Mouse (Mus musculus) heart, embryonic 12.5 days (tissue): ENCODE results near the gene Trem1. TPM values are rescaled to one million over a fixed set of nuclear protein-coding genes. Genes with fewer than 3 reads are reported as not detected.

Experiments
- ATAC-seq: fragments of 200-750 bp; cut with Nextera tagmentation; 2 replicates; pipeline ENCODE4 v1.8.0; 2017; ENCODE audit warnings: moderate TSS enrichment, moderate library complexity; ENCODE audit not compliant: insufficient number of reproducible peaks, low FRiP score
- H3K27ac ChIP-seq: fragments of 300-500 bp; sonication (generic); 2 replicates; pipeline ENCODE4 v1.5.1; 2016; ENCODE audit warnings: mild to moderate bottlenecking, moderate library complexity; ENCODE audit not compliant: poor library complexity, severe bottlenecking
- H3K27me3 ChIP-seq: fragments of 300-500 bp; sonication (generic); replicated peaks from 2 replicates; pipeline ENCODE4 v1.6.1; 2016; ENCODE audit warnings: mild to moderate bottlenecking, moderate library complexity
- H3K36me3 ChIP-seq: fragments of 300-500 bp; sonication (generic); 2 replicates; pipeline ENCODE4 v1.6.1; 2016; ENCODE audit warnings: mild to moderate bottlenecking, moderate library complexity
- H3K4me1 ChIP-seq: fragments of 300-500 bp; sonication (generic); replicated peaks from 2 replicates; pipeline ENCODE4 v1.6.1; 2016; ENCODE audit warnings: mild to moderate bottlenecking
- H3K4me2 ChIP-seq: fragments of 300-500 bp; sonication (generic); 2 replicates; pipeline ENCODE4 v1.6.1; 2016; ENCODE audit warnings: mild to moderate bottlenecking, moderate library complexity
- H3K4me3 ChIP-seq: fragments of 300-500 bp; sonication (generic); 2 replicates; pipeline ENCODE4 v1.5.1; 2016; ENCODE audit warnings: mild to moderate bottlenecking
- H3K9ac ChIP-seq: fragments of 300-500 bp; sonication (generic); 2 replicates; pipeline ENCODE4 v1.6.1; 2016; ENCODE audit warnings: mild to moderate bottlenecking, moderate library complexity
- H3K9me3 ChIP-seq: fragments of 300-500 bp; sonication (generic); replicated peaks from 2 replicates; pipeline ENCODE4 v1.6.1; 2016; ENCODE audit warnings: mild to moderate bottlenecking, moderate library complexity
- WGBS: fragments of 180-500 bp; shearing (Covaris S2); methylation state at CpG from one replicate; pipeline ENCODE4 v1.1.7; 2016; 5-methylcytosine and 5-hydroxymethylcytosine counted together
- polyA plus RNA-seq: library from polyadenylated mRNA; unstranded; fragments of >200 nt; fragmentation: Nextera tagmentation; extraction: Ambion mirVana; gene quantifications from 2 replicates; pipeline ENCODE4 v1.2.1, GENCODE M21; 2016

Trem1 gene
- 0.08 and 0.22 TPM in 2 replicates for polyA plus RNA-seq

DNA sequence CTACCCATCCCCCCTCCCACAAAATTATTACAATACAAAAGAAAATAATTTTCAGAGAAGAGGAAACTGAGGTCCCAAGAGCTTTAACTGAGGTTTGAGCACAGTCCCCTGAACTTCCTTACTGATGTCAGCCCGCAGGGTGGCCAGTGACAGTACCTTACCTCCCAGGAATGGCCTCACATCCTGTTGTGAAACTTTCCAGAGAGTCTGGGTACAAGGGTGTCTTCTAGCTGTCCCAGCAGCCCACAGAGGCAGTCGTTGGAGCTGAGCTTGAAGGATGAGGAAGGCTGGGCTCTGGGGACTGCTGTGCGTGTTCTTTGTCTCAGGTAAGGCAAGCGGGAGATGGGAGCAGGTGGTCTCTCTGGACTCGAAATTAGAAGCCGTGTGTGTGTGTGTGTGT lies at the start of gene Trem1:
Trem1 (plus strand) TSS at position 251 of the 400 bp plus-strand sequence.
- 80% methylated on average over 6 of the region's 6 CpGs for WGBS
- ATAC-seq, result no peak
- Histone ChIP-seq H3K4me1 (no peaks in the 10 kb centered on the region), H3K9me3 (no peaks in the 10 kb centered on the region), H3K9ac (no peak within 1 kb of the TSS), H3K27ac (no peak within 1 kb of the TSS), H3K4me2 (no peak within 1 kb of the TSS), H3K4me3 (no peak within 1 kb of the TSS), H3K27me3 (no peaks in the 10 kb centered on the region), H3K36me3 (no peaks in the 10 kb centered on the region)

DNA sequence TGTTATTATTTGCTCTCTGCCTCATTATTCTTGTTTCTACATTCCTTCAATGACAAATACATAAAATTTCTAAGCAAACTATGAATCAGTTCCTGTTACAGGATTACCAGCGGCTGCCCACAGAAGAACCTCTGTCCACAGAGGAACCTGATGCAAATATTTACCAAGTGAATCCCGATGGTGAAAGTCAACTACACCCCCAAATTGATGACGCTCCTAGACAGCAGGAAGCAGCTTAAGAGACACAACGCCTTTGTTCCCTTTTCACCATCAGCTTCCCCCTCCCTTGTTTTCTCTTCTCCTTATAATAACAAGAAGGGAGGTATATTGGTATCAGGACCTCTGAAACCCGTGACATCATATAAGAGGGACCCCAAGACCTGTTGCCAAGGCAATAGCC lies 47.3 kb upstream of the Trem1 start:
- no peaks in the 10 kb centered on the region for H3K4me1 ChIP-seq
- no peaks in the 10 kb centered on the region for H3K27me3 ChIP-seq
- H3K9ac ChIP-seq, result no peak overlapping the region
- no peak overlapping the region for H3K27ac ChIP-seq
- no peak for ATAC-seq
- no peak overlapping the region for H3K4me3 ChIP-seq
- WGBS, result 70% methylated on average over 5 of the region's 5 CpGs
- no peaks in the 10 kb centered on the region for H3K36me3 ChIP-seq
- H3K4me2 ChIP-seq, result no peak overlapping the region
- no peaks in the 10 kb centered on the region for H3K9me3 ChIP-seq

- H3K4me3 ChIP-seq, result no peak overlapping the region
- H3K4me1 ChIP-seq, result no peaks in the 10 kb centered on the region
- WGBS, result 53% methylated on average over 2 of the region's 2 CpGs
- no peak for ATAC-seq
- H3K27ac ChIP-seq, result no peak overlapping the region
- no peak overlapping the region for H3K4me2 ChIP-seq
- no peaks in the 10 kb centered on the region for H3K9me3 ChIP-seq
- no peaks in the 10 kb centered on the region for H3K36me3 ChIP-seq
- no peaks in the 10 kb centered on the region for H3K27me3 ChIP-seq
- no peak overlapping the region for H3K9ac ChIP-seq
Measured at GRCm38 (mm10) chr17:48192366-48192765, 40.2 kb upstream of the Trem1 start.

DNA sequence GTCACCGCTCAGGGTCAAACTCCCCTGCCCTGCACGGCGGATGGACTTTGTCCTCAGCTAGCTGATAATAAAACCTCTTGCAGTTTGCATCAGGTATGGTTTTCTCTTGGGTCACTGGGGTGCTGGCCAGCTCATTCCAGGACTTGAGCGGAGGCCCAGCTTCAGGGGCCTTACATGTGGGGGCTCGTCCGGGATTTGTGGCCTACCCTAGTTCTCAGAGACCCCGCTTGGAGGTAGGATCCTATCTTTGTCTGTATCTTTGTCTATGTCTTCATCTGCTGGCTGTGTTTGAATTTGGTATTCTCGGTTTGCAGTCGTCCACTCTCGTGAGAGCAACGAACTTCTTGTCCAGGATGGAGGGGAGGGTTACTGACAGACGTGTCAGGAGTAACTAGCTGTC lies 29.5 kb upstream of the Trem1 start:
- Histone ChIP-seq H3K27me3 (no peaks in the 10 kb centered on the region), H3K36me3 (no peaks in the 10 kb centered on the region), H3K9ac (no peak overlapping the region), H3K9me3 (peaks cover 46% of the 10 kb centered on the region), H3K4me1 (no peaks in the 10 kb centered on the region), H3K4me2 (no peak overlapping the region), H3K27ac (no peak overlapping the region), H3K4me3 (no peak overlapping the region)
- 87% methylated on average over 12 of the region's 12 CpGs for WGBS
- ATAC-seq, result no peak

- no peak for ATAC-seq
- H3K4me1 ChIP-seq, result no peaks in the 10 kb centered on the region
- peaks cover 5% of the 10 kb centered on the region; the same call in 1 of the 2 replicates for H3K9me3 ChIP-seq
- H3K27ac ChIP-seq, result no peak overlapping the region
- H3K9ac ChIP-seq, result no peak overlapping the region
- no peaks in the 10 kb centered on the region for H3K36me3 ChIP-seq
- 93% methylated on average over 12 of the region's 12 CpGs for WGBS
- no peak overlapping the region for H3K4me2 ChIP-seq
- no peaks in the 10 kb centered on the region for H3K27me3 ChIP-seq
- no peak overlapping the region for H3K4me3 ChIP-seq
Measured at GRCm38 (mm10) chr17:48212596-48212995, 20.0 kb upstream of the Trem1 start.

DNA sequence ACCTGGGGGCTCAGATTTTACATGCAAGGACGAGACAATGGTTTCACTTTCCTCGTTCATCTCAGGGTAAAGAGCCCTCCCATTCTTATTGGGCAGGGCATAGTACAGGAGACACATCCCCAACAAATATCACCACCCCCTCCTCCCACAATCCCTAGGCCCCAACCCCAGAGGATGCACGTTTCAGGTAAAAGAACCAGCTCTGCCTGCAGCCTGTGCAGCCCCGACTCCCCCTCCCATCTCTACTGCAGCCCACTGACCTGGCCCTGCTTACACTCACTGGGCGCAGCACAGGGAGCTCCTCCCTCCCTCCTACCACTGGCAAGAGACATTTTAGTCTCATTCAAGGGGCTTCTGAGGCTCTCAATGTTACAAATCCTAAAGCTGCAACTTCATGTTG lies 19.1 kb upstream of the Trem1 start:
- H3K4me2 ChIP-seq, result no peak overlapping the region
- no peaks in the 10 kb centered on the region for H3K36me3 ChIP-seq
- H3K9ac ChIP-seq, result no peak overlapping the region
- H3K27me3 ChIP-seq, result no peaks in the 10 kb centered on the region
- ATAC-seq, result no peak
- H3K9me3 ChIP-seq, result peaks cover 10% of the 10 kb centered on the region
- H3K27ac ChIP-seq, result no peak overlapping the region
- no peak overlapping the region for H3K4me3 ChIP-seq
- WGBS, result 67% methylated on average over 5 of the region's 5 CpGs
- no peaks in the 10 kb centered on the region for H3K4me1 ChIP-seq

- no peaks in the 10 kb centered on the region for H3K4me1 ChIP-seq
- no peak overlapping the region for H3K9ac ChIP-seq
- peaks cover 13% of the 10 kb centered on the region for H3K9me3 ChIP-seq
- WGBS, result 73% methylated on average over 1 of the region's 1 CpGs
- no peak overlapping the region for H3K4me3 ChIP-seq
- H3K27ac ChIP-seq, result no peak overlapping the region
- H3K4me2 ChIP-seq, result no peak overlapping the region
- ATAC-seq, result no peak
- no peaks in the 10 kb centered on the region for H3K36me3 ChIP-seq
- no peaks in the 10 kb centered on the region for H3K27me3 ChIP-seq
Measured at GRCm38 (mm10) chr17:48215429-48215828, 17.1 kb upstream of the Trem1 start.

- ATAC-seq, result no peak
- Histone ChIP-seq H3K9me3 (no peaks in the 10 kb centered on the region), H3K36me3 (no peaks in the 10 kb centered on the region), H3K4me1 (no peaks in the 10 kb centered on the region), H3K4me2 (no peak overlapping the region), H3K27ac (no peak overlapping the region), H3K9ac (no peak overlapping the region), H3K27me3 (no peaks in the 10 kb centered on the region), H3K4me3 (no peak overlapping the region)
- WGBS, result 72% methylated on average over 7 of the region's 7 CpGs
Measured at GRCm38 (mm10) chr17:48230680-48231079, 1.9 kb upstream of the Trem1 start.

- H3K4me3 ChIP-seq, result no peak overlapping the region
- ATAC-seq, result no peak
- no peaks in the 10 kb centered on the region for H3K9me3 ChIP-seq
- no peak overlapping the region for H3K27ac ChIP-seq
- H3K9ac ChIP-seq, result no peak overlapping the region
- WGBS, result 88% methylated on average over 4 of the region's 4 CpGs
- no peaks in the 10 kb centered on the region for H3K27me3 ChIP-seq
- no peaks in the 10 kb centered on the region for H3K4me1 ChIP-seq
- no peak overlapping the region for H3K4me2 ChIP-seq
- no peaks in the 10 kb centered on the region for H3K36me3 ChIP-seq
Measured at GRCm38 (mm10) chr17:48233789-48234188, 1.2 kb downstream of the Trem1 start.

- Histone ChIP-seq H3K27ac (no peak overlapping the region), H3K9me3 (no peaks in the 10 kb centered on the region), H3K27me3 (no peaks in the 10 kb centered on the region), H3K4me1 (no peaks in the 10 kb centered on the region), H3K4me3 (no peak overlapping the region), H3K4me2 (no peak overlapping the region), H3K36me3 (no peaks in the 10 kb centered on the region), H3K9ac (no peak overlapping the region)
- WGBS, result 71% methylated on average over 5 of the region's 5 CpGs
- no peak for ATAC-seq
Measured at GRCm38 (mm10) chr17:48234550-48234949, 2.0 kb downstream of the Trem1 start.

DNA sequence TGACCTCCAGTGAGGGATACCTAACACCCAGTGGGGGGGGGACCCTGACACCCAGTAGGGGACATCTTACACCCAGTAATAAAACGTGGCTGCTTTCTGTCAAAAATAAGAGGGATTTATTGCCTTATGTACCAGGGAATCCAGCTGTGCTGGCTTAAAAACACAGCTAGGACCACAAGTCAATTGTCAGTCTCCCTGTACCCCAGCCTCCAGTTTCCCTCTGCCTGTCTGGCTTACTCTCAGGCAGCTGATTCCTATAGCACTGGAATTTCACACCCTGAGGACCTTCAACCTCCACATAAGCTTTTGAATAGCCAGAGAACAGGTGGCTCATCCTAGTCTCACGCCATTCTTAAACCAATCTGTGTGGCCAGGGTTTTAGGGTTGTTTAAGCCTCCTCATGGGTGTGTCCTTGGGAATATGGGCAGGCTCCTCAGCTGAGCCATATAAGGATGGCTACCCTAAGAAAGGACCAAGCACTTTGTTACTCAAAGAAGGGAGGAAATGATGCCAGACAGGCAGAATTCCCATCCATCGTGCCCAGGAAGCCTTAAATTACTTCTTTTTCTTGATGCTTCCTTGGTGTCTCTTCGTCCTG lies 3.3 kb downstream of the Trem1 start:
- 44% methylated on average over 4 of the region's 4 CpGs for WGBS
- no peaks in the 10 kb centered on the region for H3K36me3 ChIP-seq
- no peak overlapping the region for H3K9ac ChIP-seq
- no peak overlapping the region for H3K4me3 ChIP-seq
- H3K4me2 ChIP-seq, result no peak overlapping the region
- no peak overlapping the region for H3K27ac ChIP-seq
- no peaks in the 10 kb centered on the region for H3K4me1 ChIP-seq
- no peaks in the 10 kb centered on the region for H3K27me3 ChIP-seq
- no peak for ATAC-seq
- no peaks in the 10 kb centered on the region for H3K9me3 ChIP-seq

- no peak overlapping the region for H3K27ac ChIP-seq
- H3K4me1 ChIP-seq, result no peaks in the 10 kb centered on the region
- no peak for ATAC-seq
- WGBS, result 89% methylated on average over 8 of the region's 8 CpGs
- H3K9ac ChIP-seq, result no peak overlapping the region
- no peaks in the 10 kb centered on the region for H3K36me3 ChIP-seq
- H3K9me3 ChIP-seq, result no peaks in the 10 kb centered on the region
- H3K27me3 ChIP-seq, result no peaks in the 10 kb centered on the region
- no peak overlapping the region for H3K4me2 ChIP-seq
- H3K4me3 ChIP-seq, result no peak overlapping the region
Measured at GRCm38 (mm10) chr17:48237621-48238020, 5.1 kb downstream of the Trem1 start.
